Mouse (Mus musculus): ENCODE data around the gene Kif23. TPM values are rescaled to one million over a fixed set of nuclear protein-coding genes. Genes with fewer than 3 reads are reported as not detected.

Gene Kif23
- polyA plus RNA-seq, 1 experiment: 23.1 TPM

- peak; percentile 88 for DNase-seq (ENCODE audit: low read depth)
- TF ChIP-seq POLR2A (IDR thresholded peaks at IDR 0.05; ENCODE audit: borderline replicate concordance, extremely low read depth, insufficient read depth, insufficient read length, poor library complexity, severe bottlenecking): no peak
- peak; percentile 94 for TF ChIP-seq CTCF (IDR thresholded peaks at IDR 0.05; ENCODE audit: borderline replicate concordance, extremely low read depth, insufficient read depth, insufficient read length)
Measured at GRCm38 (mm10) chr9:61899804-61900203, 46.8 kb downstream of the Kif23 start.

- DNase-seq (ENCODE audit: low read depth): peak; percentile 92
- peak; percentile 98 for TF ChIP-seq CTCF (IDR thresholded peaks at IDR 0.05; ENCODE audit: borderline replicate concordance, extremely low read depth, insufficient read depth, insufficient read length)
- TF ChIP-seq POLR2A (IDR thresholded peaks at IDR 0.05; ENCODE audit: borderline replicate concordance, extremely low read depth, insufficient read depth, insufficient read length, poor library complexity, severe bottlenecking): no peak
Measured at GRCm38 (mm10) chr9:61898401-61898800, 48.2 kb downstream of the Kif23 start.

- no peak for TF ChIP-seq CTCF (IDR thresholded peaks at IDR 0.05; ENCODE audit: borderline replicate concordance, extremely low read depth, insufficient read depth, insufficient read length)
- no peak for TF ChIP-seq POLR2A (IDR thresholded peaks at IDR 0.05; ENCODE audit: borderline replicate concordance, extremely low read depth, insufficient read depth, insufficient read length, poor library complexity, severe bottlenecking)
- no peak for DNase-seq (ENCODE audit: low read depth)
Measured at GRCm38 (mm10) chr9:61895014-61895413, 51.6 kb downstream of the Kif23 start.

- peak; percentile 80 for DNase-seq (ENCODE audit: low read depth)
- TF ChIP-seq CTCF (IDR thresholded peaks at IDR 0.05; ENCODE audit: borderline replicate concordance, extremely low read depth, insufficient read depth, insufficient read length) (no peak), POLR2A (IDR thresholded peaks at IDR 0.05; ENCODE audit: borderline replicate concordance, extremely low read depth, insufficient read depth, insufficient read length, poor library complexity, severe bottlenecking) (no peak)
Measured at GRCm38 (mm10) chr9:61889855-61890254, 56.7 kb downstream of the Kif23 start.

GRCm38 (mm10) chr9:61887661-61888379 lies 58.8 kb downstream of the Kif23 start:
- peak; percentile 88 for DNase-seq (ENCODE audit: low read depth)
- TF ChIP-seq POLR2A (IDR thresholded peaks at IDR 0.05; ENCODE audit: borderline replicate concordance, extremely low read depth, insufficient read depth, insufficient read length, poor library complexity, severe bottlenecking) (no peak), CTCF (IDR thresholded peaks at IDR 0.05; ENCODE audit: borderline replicate concordance, extremely low read depth, insufficient read depth, insufficient read length) (no peak)

- DNase-seq (ENCODE audit: low read depth): no peak
- TF ChIP-seq CTCF (IDR thresholded peaks at IDR 0.05; ENCODE audit: borderline replicate concordance, extremely low read depth, insufficient read depth, insufficient read length): no peak
- TF ChIP-seq POLR2A (IDR thresholded peaks at IDR 0.05; ENCODE audit: borderline replicate concordance, extremely low read depth, insufficient read depth, insufficient read length, poor library complexity, severe bottlenecking): no peak
Measured at GRCm38 (mm10) chr9:61885964-61886363, 60.6 kb downstream of the Kif23 start.

- TF ChIP-seq CTCF (IDR thresholded peaks at IDR 0.05; ENCODE audit: borderline replicate concordance, extremely low read depth, insufficient read depth, insufficient read length) (no peak), POLR2A (IDR thresholded peaks at IDR 0.05; ENCODE audit: borderline replicate concordance, extremely low read depth, insufficient read depth, insufficient read length, poor library complexity, severe bottlenecking) (no peak)
Measured at GRCm38 (mm10) chr9:61884936-61885335, 61.6 kb downstream of the Kif23 start.

GRCm38 (mm10) chr9:61884375-61884774 lies 62.2 kb downstream of the Kif23 start:
- no peak for TF ChIP-seq CTCF (IDR thresholded peaks at IDR 0.05; ENCODE audit: borderline replicate concordance, extremely low read depth, insufficient read depth, insufficient read length)
- TF ChIP-seq POLR2A (IDR thresholded peaks at IDR 0.05; ENCODE audit: borderline replicate concordance, extremely low read depth, insufficient read depth, insufficient read length, poor library complexity, severe bottlenecking): no peak
- DNase-seq (ENCODE audit: low read depth): peak; percentile 63

More at GRCm38 (mm10) chr9:61884936-61885335, 61.6 kb downstream of the Kif23 start:
- DNase-seq (ENCODE audit: low read depth): peak; percentile 82

GRCm38 (mm10) chr9:61882179-61882578 lies 64.4 kb downstream of the Kif23 start:
- TF ChIP-seq CTCF (IDR thresholded peaks at IDR 0.05; ENCODE audit: borderline replicate concordance, extremely low read depth, insufficient read depth, insufficient read length): no peak
- TF ChIP-seq POLR2A (IDR thresholded peaks at IDR 0.05; ENCODE audit: borderline replicate concordance, extremely low read depth, insufficient read depth, insufficient read length, poor library complexity, severe bottlenecking): no peak
- DNase-seq (ENCODE audit: low read depth): no peak

GRCm38 (mm10) chr9:61878889-61879288 lies 67.7 kb downstream of the Kif23 start:
- no peak for TF ChIP-seq POLR2A (IDR thresholded peaks at IDR 0.05; ENCODE audit: borderline replicate concordance, extremely low read depth, insufficient read depth, insufficient read length, poor library complexity, severe bottlenecking)
- peak; percentile 74 for TF ChIP-seq CTCF (IDR thresholded peaks at IDR 0.05; ENCODE audit: borderline replicate concordance, extremely low read depth, insufficient read depth, insufficient read length)
- DNase-seq (ENCODE audit: low read depth): peak; percentile 92

- DNase-seq (ENCODE audit: low read depth): peak; percentile 90
- TF ChIP-seq CTCF (IDR thresholded peaks at IDR 0.05; ENCODE audit: borderline replicate concordance, extremely low read depth, insufficient read depth, insufficient read length) (peak; percentile 51; the same call in 1 of the 2 replicates), POLR2A (IDR thresholded peaks at IDR 0.05; ENCODE audit: borderline replicate concordance, extremely low read depth, insufficient read depth, insufficient read length, poor library complexity, severe bottlenecking) (no peak)
Measured at GRCm38 (mm10) chr9:61877373-61878112, 69.0 kb downstream of the Kif23 start.

Data from brain, embryonic 14.5 days (tissue).